Mouse (Mus musculus) forebrain, embryonic 15.5 days (tissue): ENCODE measurements around the gene Olfr982. TPM values are rescaled to one million over a fixed set of nuclear protein-coding genes. Genes with fewer than 3 reads are reported as not detected.

Experiments
- ATAC-seq: fragments of 200-750 bp; cut with Nextera tagmentation; replicated peaks from 2 replicates; pipeline ENCODE4 v1.8.0; 2017; ENCODE audit warnings: mild to moderate bottlenecking, moderate TSS enrichment, moderate library complexity
- H3K27ac ChIP-seq: fragments of 300-500 bp; sonication (generic); replicated peaks from 2 replicates; pipeline ENCODE4 v1.5.1; 2015; ENCODE audit warnings: mild to moderate bottlenecking, inconsistent platforms
- H3K27me3 ChIP-seq: fragments of 300-500 bp; sonication (generic); 2 replicates; pipeline ENCODE4 v1.6.1; 2015; ENCODE audit warnings: inconsistent platforms
- H3K36me3 ChIP-seq: fragments of 300-500 bp; sonication (generic); 2 replicates; pipeline ENCODE4 v1.6.1; 2015; ENCODE audit warnings: mild to moderate bottlenecking, inconsistent platforms
- H3K4me1 ChIP-seq: fragments of 300-500 bp; sonication (generic); 2 replicates; pipeline ENCODE4 v1.6.1; 2015; ENCODE audit warnings: inconsistent platforms
- H3K4me2 ChIP-seq: fragments of 300-500 bp; sonication (generic); replicated peaks from 2 replicates; pipeline ENCODE4 v1.6.1; 2015; ENCODE audit warnings: mild to moderate bottlenecking, inconsistent platforms
- H3K4me3 ChIP-seq: fragments of 300-500 bp; sonication (generic); 2 replicates; pipeline ENCODE4 v1.5.1; 2015; ENCODE audit warnings: mild to moderate bottlenecking, inconsistent platforms
- H3K9ac ChIP-seq: fragments of 300-500 bp; sonication (generic); replicated peaks from 2 replicates; pipeline ENCODE4 v1.6.1; 2015; ENCODE audit warnings: mild to moderate bottlenecking, inconsistent platforms
- H3K9me3 ChIP-seq: fragments of 300-500 bp; sonication (generic); 2 replicates; pipeline ENCODE4 v1.6.1; 2016; ENCODE audit warnings: inconsistent platforms
- WGBS: fragments of 180-500 bp; shearing (Covaris S2); methylation state at CpG from one replicate; pipeline ENCODE4 v1.1.7; 2015; ENCODE audit warnings: mixed read lengths; 5-methylcytosine and 5-hydroxymethylcytosine counted together
- polyA plus RNA-seq: library from polyadenylated mRNA; unstranded; fragments of >200 nt; fragmentation: Nextera tagmentation; extraction: Ambion mirVana; gene quantifications from 2 replicates; pipeline ENCODE4 v1.2.1, GENCODE M21; 2015

The Olfr982 gene
- not detected in 2 replicates for polyA plus RNA-seq

GRCm38 (mm10) chr9:40073529-40073928 is at the start of gene Olfr982:
Gene Olfr982 (plus strand): TSS chr9:40073829.
- no peaks in the 10 kb centered on the region for H3K27me3 ChIP-seq
- H3K4me3 ChIP-seq: no peak within 1 kb of the TSS
- H3K27ac ChIP-seq: no peak within 1 kb of the TSS
- no peaks in the 10 kb centered on the region for H3K9me3 ChIP-seq
- H3K9ac ChIP-seq: no peak within 1 kb of the TSS
- whole genome bisulfite sequencing: 83% methylated on average over 2 of the region's 2 CpGs
- ATAC-seq: no peak
- H3K4me2 ChIP-seq: no peak within 1 kb of the TSS
- H3K4me1 ChIP-seq: no peaks in the 10 kb centered on the region
- H3K36me3 ChIP-seq: no peaks in the 10 kb centered on the region

DNA sequence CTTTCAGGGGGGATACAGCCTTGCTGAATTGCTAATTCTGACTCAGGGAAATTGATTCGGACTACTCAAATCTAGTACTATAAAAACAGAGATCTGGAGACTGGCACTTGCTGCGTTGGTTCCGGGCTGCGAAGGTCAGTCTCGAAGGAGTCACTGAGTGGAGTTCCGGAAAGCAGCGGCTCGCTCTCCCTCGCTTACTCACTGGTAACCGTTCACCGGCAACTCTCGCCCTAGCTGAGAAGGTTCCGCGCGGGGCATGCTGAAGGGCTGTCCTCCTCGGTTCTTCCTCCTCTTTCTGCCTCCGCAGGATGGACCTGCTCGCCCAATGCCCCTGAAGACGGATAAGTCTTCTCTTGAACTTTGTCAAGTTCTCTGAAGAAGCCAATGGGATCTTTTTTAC is 23.5 kb upstream of the Olfr982 start:
- Histone ChIP-seq H3K4me3 (no peak overlapping the region), H3K9ac (no peak overlapping the region), H3K4me1 (no peaks in the 10 kb centered on the region), H3K9me3 (no peaks in the 10 kb centered on the region), H3K27me3 (no peaks in the 10 kb centered on the region), H3K27ac (no peak overlapping the region), H3K36me3 (no peaks in the 10 kb centered on the region), H3K4me2 (no peak overlapping the region)
- ATAC-seq: no peak
- WGBS: 95% methylated on average over 19 of the region's 19 CpGs

DNA sequence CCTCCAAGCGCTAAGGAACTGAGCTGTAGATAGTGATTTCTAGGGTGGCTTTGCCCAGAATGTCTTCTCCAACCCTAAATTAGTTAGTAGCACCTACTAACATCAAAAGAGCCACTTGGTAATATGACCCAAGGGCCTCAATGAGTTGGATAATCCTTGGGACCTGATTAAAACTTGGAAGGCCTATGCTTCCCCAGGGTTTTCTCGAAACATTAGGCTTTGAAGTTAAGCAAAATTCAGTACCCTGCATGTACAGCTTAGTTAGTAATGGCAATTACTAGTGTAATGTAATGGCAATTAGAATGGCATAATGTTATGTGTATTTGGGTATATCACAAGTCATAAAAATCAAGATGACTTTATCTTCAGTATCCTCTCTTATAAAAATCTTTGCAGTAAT is 19.9 kb downstream of the Olfr982 start, which contains the start of gene Olfr983:
Gene Olfr983, minus strand, starts transcription at position 101 of the 400 bp plus-strand sequence.
- Histone ChIP-seq H3K27me3 (no peaks in the 10 kb centered on the region), H3K36me3 (no peaks in the 10 kb centered on the region), H3K4me3 (no peak within 1 kb of the TSS), H3K4me1 (no peaks in the 10 kb centered on the region), H3K9ac (no peak within 1 kb of the TSS), H3K27ac (no peak within 1 kb of the TSS), H3K4me2 (no peak within 1 kb of the TSS), H3K9me3 (no peaks in the 10 kb centered on the region)
- ATAC-seq: no peak
- 83% methylated on average over 2 of the region's 2 CpGs for WGBS

DNA sequence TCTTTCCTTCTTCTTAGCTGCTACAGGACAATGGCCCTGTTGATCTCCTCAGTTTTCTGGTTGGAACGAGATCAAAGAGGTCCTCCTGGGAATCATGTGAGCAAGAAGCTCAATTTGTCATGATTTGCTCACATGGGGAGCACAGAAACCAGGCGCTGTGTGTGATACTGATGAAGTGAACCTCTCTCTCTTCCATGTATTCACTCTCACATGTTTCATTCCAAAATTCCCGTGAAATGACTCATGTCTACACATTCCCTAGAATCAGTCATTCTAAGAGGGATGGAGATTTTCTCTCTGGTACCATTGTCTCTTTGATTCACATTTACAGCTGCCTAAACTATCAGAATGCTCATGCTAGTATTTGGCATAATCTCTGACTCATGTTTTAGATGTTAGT is 21.1 kb downstream of the Olfr982 start:
- H3K4me2 ChIP-seq: no peak overlapping the region
- ATAC-seq: no peak
- H3K4me3 ChIP-seq: no peak overlapping the region
- no peak overlapping the region for H3K27ac ChIP-seq
- H3K27me3 ChIP-seq: no peaks in the 10 kb centered on the region
- H3K9ac ChIP-seq: no peak overlapping the region
- H3K4me1 ChIP-seq: no peaks in the 10 kb centered on the region
- H3K9me3 ChIP-seq: no peaks in the 10 kb centered on the region
- WGBS: 68% methylated on average over 3 of the region's 3 CpGs
- H3K36me3 ChIP-seq: no peaks in the 10 kb centered on the region

DNA sequence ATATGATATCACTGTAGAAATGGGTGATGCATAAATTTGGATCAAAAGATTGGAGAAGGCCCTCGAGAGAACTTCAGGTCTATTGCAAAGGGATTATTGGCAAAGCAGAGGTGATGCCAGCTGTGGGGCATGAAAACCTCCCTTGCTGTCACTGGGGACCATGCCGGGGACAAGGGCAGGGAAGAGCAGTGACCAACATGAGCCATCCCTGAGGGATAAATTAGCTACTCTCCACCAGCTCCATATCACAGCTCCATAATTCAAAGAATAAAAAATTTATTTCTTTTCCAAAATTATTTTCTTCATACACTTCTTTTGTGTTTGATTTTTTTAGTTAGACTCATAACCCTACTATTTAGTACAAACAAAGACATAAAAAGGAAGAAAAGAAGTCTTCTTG is 40.5 kb downstream of the Olfr982 start, which contains the start of gene Olfr984:
Gene Olfr984, minus strand, starts transcription at position 101 of the 400 bp plus-strand sequence.
- Histone ChIP-seq H3K9me3 (no peaks in the 10 kb centered on the region), H3K36me3 (no peaks in the 10 kb centered on the region), H3K27ac (no peak within 1 kb of the TSS), H3K4me2 (no peak within 1 kb of the TSS), H3K4me1 (no peaks in the 10 kb centered on the region), H3K4me3 (no peak within 1 kb of the TSS), H3K9ac (no peak within 1 kb of the TSS), H3K27me3 (no peaks in the 10 kb centered on the region)
- 80% methylated on average over 2 of the region's 2 CpGs for WGBS
- no peak for ATAC-seq

GRCm38 (mm10) chr9:40116645-40117286 is 43.1 kb downstream of the Olfr982 start:
- no peak overlapping the region for H3K9ac ChIP-seq
- no peak for ATAC-seq
- 75% methylated on average over 10 of the region's 10 CpGs for WGBS
- H3K9me3 ChIP-seq: no peaks in the 10 kb centered on the region
- H3K27me3 ChIP-seq: no peaks in the 10 kb centered on the region
- H3K4me1 ChIP-seq: no peaks in the 10 kb centered on the region
- H3K4me3 ChIP-seq: no peak overlapping the region
- no peaks in the 10 kb centered on the region for H3K36me3 ChIP-seq
- no peak overlapping the region for H3K27ac ChIP-seq
- H3K4me2 ChIP-seq: no peak overlapping the region

- Histone ChIP-seq H3K4me1 (no peaks in the 10 kb centered on the region), H3K36me3 (no peaks in the 10 kb centered on the region), H3K4me3 (no peak overlapping the region), H3K27ac (no peak overlapping the region), H3K4me2 (no peak overlapping the region), H3K27me3 (no peaks in the 10 kb centered on the region), H3K9me3 (no peaks in the 10 kb centered on the region), H3K9ac (no peak overlapping the region)
- 80% methylated on average over 5 of the region's 5 CpGs for WGBS
- ATAC-seq: no peak
Measured at GRCm38 (mm10) chr9:40117287-40117659, 43.6 kb downstream of the Olfr982 start.

Other genes with a start within 250 kb of the Olfr982 start
- gene Olfr971, start 237.0 kb upstream of the Olfr982 start, polyA plus RNA-seq: not detected in 2 replicates
- not detected in 2 replicates for gene Olfr972, start 207.4 kb upstream of the Olfr982 start, polyA plus RNA-seq
- not detected in 2 replicates for gene Olfr229, start 166.5 kb upstream of the Olfr982 start, polyA plus RNA-seq
- not detected in 2 replicates for gene Olfr974, start 136.3 kb upstream of the Olfr982 start, polyA plus RNA-seq
- not detected in 2 replicates for gene Olfr975, start 121.8 kb upstream of the Olfr982 start, polyA plus RNA-seq
- not detected in 2 replicates for gene Olfr976, start 112.7 kb upstream of the Olfr982 start, polyA plus RNA-seq
- gene Olfr978, start 81.7 kb upstream of the Olfr982 start, polyA plus RNA-seq: not detected in 2 replicates
- not detected in 2 replicates for gene Olfr979, start 70.4 kb upstream of the Olfr982 start, polyA plus RNA-seq
- not detected in 2 replicates for gene Olfr980, start 64.2 kb upstream of the Olfr982 start, polyA plus RNA-seq
- gene Olfr981, start 52.4 kb upstream of the Olfr982 start, polyA plus RNA-seq: not detected in 2 replicates
- gene Olfr983, start 19.8 kb downstream of the Olfr982 start, polyA plus RNA-seq: not detected in 2 replicates
- not detected in 2 replicates for gene Olfr984, start 40.4 kb downstream of the Olfr982 start, polyA plus RNA-seq
- gene Olfr985, start 56.4 kb downstream of the Olfr982 start, polyA plus RNA-seq: not detected in 2 replicates
- gene Tmem225, start 74.3 kb downstream of the Olfr982 start, polyA plus RNA-seq: not detected in 2 replicates
- gene Olfr986, start 107.1 kb downstream of the Olfr982 start, polyA plus RNA-seq: not detected in 2 replicates
- gene Zfp202, start 118.5 kb downstream of the Olfr982 start, polyA plus RNA-seq: 9.9 and 10.8 TPM in 2 replicates
- 89.7 and 90.5 TPM in 2 replicates for gene Scn3b, start 195.4 kb downstream of the Olfr982 start, polyA plus RNA-seq